Mouse (Mus musculus) frontal cortex, postnatal 25 days (tissue): ENCODE data around the gene Cd200r3.

ENCODE experiments used
- DNase-seq, 2 experiments: peaks; one replicate each; pipeline ENCODE4 v3.0.0; 2022; ENCODE audit warnings: low spot score in 2 of 2

Gene Cd200r3

DNA sequence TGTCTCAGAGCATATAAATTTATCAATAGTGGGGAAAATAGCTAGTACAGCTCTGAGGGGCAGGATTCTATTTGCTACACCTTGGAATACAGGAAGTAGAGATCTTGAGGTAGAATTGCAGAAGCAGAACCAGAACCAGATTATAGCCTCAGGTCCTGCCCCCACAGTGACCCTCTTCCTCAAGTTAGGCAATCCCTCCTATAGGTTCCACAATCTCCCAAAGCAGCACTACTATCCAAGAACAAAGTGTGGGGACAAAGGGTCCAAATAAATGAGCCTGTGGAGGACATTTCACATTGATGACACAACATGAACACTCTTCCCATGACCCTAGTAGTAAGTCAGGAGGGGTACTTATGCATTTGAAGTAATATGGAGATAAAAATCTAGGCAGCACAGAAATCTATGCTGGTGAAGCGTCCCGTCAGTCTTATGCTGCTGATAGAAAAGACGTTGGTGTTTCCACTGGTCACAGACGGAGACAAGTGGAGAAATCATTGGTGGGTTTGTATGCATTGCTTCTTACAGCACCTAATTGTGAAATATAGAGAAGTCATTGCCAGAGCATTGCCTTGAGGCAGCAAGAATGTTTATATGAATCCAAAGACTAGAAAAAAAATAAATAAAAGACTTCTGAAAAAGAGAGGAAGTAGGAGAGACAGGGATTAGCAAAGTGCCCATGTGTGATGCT is 45.3 kb downstream of the Cd200r3 start:
- DNase-seq: no peak

- no peak for DNase-seq
Observed at GRCm38 (mm10) chr16:44993319-44994019, 50.0 kb downstream of the Cd200r3 start.

DNA sequence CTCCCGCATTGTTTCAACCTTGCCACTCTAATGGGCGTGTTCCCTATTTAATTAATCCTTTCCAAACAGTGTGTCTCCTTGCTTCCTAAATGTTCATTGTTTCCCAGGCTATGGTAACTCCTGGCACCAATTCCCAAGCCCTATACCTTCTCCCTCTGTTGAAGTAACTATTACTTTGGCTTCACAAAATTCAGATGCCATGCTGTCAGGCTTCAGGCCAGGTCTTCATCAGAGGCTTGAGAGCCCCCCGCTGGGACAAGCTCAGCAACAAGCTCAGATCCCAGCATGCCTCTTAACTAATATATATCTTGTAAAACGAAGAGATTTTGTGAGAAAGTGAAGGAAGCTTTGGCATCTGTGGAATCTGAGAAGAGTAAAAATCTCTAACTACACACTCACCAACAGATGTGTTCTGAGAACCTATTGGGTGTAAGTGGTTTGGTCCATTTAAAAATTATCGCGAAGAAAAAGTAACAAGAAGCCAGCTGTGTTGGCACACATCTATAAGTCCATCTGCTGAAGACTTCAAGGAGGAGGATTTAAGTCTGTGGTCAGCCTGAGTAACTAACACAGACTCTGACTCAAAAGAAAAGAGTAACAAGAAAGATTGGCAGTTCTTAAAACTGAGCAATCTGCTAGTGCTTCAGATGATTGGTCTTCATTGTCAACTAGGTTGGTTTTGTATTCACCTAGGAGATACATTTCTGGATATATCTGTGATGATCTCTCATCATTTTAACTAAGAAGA is 50.9 kb downstream of the Cd200r3 start:
- DNase-seq: no peak

DNA sequence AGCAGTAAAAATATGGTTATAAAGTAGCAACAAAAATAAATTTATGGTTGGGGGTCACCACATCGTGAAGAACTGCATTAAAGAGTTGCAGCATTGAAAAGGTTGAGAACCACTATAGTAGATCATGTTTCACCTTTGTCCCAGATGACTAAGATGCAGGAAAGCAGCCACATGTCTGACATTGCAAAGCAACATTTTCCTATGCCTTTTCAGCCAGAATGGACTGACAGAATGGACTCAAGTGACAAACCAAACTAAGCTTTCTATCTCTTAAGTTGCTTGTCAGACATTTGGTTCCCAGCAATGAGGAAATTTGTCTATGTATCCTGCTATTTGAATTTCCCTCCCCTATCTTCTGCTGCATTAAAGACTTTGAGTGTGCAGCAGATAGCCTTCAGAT is 51.6 kb downstream of the Cd200r3 start:
- DNase-seq: no peak

GRCm38 (mm10) chr16:44996701-44997100 is 53.2 kb downstream of the Cd200r3 start:
- DNase-seq: no peak

DNA sequence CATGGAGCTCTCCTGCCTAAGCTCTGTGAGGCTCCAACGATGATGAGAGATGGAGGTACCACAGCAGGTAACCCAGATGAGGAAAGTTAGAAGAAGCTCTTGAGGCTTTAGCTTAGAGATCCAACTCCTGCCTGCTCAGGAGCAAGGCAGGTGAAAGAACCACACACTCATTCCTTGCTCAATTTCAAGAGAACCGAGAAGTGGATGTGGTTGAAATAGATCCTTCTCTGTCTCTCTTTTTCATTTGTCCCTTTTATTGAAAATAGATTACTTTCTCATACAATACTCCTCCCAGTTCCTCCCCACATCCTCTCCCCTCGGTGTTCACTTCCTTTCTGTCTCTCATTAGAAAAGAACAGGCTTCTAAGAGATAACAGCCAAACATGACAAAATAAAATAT is 56.1 kb downstream of the Cd200r3 start:
- no peak for DNase-seq

DNA sequence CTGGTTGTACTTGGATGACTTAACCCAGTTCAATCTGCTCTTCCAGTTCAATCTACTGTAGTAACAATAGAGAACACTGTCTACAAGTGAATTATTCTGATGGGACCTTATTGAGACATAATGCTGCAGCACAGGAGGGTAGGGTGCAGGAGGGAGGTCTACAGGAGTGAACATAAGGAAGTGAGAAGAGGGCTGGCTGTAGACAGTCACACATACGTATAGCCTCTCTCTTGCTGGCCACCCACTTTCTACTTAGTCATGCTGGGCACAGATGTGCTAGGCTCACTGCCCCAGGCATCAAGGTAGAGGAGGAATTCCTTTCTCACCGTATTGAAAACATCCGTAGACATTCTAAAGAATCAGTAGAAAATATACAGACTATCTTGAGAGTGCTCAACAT is 61.0 kb downstream of the Cd200r3 start:
- DNase-seq: no peak

GRCm38 (mm10) chr16:45005280-45005679 is 61.8 kb downstream of the Cd200r3 start:
- DNase-seq: no peak

DNA sequence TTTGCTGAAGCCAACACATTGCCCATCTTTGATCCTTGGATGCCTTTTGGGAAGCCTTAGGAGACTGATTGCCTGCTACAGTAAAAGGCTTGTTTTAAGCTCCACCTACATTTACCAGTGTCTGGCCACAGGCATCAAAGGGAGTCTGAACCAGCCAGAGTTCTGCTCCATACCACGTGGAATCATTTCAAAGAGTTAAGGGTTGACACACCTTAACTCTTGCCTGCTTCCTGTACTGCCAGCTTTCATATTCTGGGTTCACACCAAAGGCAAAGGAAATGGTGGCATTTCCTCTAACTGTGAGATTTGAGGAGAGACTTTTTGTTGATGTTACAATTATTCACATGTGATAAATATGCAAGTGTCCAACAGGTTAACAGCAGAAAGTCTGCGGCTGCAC is 63.5 kb downstream of the Cd200r3 start:
- DNase-seq: no peak

DNA sequence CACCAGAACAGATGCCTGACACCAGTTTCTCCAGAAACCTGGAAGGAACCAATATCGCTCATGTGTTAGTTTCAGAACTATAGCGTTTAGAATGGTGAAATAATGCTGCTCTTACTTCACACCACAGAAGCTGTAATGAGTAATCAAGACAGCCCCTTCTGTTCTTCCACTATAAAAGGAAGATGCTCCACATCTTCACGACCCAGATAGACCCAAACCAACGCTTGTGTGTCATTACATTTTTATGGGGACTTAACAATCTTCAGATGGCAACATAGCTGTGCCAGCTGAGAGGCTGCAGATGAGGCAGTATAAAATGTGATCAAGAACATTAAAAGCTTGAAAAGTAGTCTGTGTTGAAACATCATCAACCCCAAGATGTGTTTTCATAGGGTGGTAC is 64.3 kb downstream of the Cd200r3 start:
- no peak for DNase-seq

GRCm38 (mm10) chr16:45009634-45010033 is 66.2 kb downstream of the Cd200r3 start:
- no peak for DNase-seq

DNA sequence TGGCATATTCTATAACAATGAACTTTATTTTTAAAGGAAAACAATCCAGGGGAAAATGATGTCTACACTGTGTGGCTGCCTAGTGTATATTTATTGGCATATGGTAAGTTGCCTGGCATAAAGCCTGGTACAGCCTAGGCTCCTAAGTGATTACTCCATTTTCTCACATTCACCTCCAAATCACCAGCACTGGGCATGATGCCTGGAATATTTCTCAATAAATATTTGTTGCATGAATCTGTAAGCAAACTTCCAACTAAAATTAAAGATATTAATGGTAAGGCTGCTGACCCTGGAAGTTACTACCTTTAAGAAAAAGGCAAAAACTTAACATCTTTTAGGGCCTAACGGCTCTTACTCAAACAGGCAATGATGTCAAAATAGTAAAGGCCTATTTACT is 72.1 kb downstream of the Cd200r3 start:
- DNase-seq: no peak

DNA sequence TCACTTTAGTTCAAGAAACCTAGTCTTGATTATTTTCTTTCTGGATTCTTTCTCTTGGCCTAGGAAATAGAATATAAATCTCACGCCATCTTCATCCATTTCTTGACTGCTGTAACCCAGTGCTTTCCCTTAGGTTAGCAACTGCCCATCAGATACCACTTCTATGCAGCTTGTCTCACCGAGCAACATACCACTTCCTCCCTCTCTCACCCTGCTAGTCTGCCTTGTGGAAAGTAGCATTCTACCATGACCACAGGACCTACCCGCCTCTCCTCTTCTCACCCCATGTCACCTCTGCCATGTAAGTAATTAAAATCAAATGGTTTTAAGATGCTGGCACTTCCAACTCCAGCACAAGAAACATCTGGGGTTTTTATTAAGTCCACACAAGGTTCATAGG is 73.0 kb downstream of the Cd200r3 start:
- DNase-seq: no peak

DNA sequence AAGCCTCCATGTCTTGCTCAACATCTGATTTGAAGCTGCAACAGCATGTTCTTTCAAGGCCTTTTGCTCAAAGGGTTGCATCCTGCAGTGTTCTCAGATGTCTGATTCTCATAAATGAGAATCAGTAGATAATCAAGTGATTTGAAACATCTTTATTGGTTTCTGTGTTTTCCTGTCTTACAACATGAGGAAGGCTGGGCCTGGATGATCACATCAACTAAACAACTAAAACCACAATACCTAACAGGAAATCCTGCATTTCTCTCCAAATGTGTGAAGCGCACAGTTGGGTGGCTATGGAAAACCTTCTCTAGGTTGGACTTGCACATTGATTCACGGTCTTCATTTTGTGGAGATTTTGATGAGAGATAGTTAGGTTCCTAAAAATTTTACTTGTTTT is 75.4 kb downstream of the Cd200r3 start:
- DNase-seq: no peak

GRCm38 (mm10) chr16:45020055-45020454 is 76.6 kb downstream of the Cd200r3 start:
- DNase-seq: no peak

GRCm38 (mm10) chr16:45020669-45021309 is 77.3 kb downstream of the Cd200r3 start:
- DNase-seq: no peak

DNA sequence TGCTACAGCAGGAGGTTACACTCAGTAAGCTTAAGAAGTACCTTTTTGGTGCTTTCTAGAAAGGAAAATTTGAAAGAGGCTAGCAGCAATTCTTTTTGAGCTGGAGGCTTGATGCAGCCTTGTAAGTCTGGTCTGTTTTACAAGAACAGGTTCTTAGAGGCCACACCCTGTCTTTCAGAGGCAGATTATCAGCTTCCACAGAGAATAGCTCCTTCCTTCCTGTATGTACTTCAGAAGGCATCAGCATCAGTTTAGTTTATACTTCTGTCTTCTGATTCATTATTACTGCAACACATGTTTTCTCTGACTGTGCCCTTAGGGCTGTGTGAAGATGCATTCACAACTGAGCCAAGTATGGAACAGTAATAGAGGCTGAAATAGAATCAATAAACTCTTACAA is 78.0 kb downstream of the Cd200r3 start:
- DNase-seq: no peak

- DNase-seq: peak; percentile 21 to 30
Observed at GRCm38 (mm10) chr16:45023904-45024303, 80.4 kb downstream of the Cd200r3 start.

DNA sequence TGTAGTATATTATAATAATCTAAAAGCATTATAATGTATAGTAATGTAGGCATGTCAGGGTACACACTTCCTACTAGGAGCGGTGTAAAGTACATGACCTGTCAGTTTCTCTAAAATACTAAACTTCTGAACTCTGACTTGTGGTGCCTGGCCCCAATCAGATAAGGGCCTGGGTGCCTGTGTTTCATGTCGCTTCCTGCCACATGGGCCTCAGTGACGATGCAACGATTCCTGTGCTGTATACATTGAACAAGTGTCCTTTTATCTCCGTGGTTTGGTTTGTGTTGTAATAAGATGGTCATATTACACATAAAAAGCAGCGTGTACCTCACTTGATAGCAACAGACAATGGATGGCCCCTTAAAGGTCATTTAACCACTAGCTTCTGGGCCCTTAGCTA is 81.8 kb downstream of the Cd200r3 start:
- DNase-seq: no peak

GRCm38 (mm10) chr16:45029080-45029479 is 85.6 kb downstream of the Cd200r3 start:
- DNase-seq: no peak

DNA sequence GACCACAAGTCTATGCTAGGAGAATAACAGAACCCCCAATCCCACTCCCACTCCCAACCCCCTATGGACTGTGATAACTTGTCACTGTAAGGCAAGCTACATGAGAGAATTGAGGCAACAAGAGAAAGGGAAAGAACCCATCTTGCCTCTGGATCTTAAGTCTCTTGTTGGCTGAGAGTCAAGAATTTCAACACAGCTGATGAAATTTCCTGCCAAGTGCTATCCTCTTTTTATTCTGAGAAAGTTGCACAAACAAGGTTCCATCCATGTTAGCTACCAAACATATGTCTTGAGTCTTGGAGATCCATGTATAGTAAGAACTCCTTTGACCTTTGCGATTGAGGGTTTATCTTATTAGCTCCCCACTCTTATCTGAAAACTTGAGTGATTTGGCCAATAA is 86.0 kb downstream of the Cd200r3 start:
- DNase-seq: no peak

DNA sequence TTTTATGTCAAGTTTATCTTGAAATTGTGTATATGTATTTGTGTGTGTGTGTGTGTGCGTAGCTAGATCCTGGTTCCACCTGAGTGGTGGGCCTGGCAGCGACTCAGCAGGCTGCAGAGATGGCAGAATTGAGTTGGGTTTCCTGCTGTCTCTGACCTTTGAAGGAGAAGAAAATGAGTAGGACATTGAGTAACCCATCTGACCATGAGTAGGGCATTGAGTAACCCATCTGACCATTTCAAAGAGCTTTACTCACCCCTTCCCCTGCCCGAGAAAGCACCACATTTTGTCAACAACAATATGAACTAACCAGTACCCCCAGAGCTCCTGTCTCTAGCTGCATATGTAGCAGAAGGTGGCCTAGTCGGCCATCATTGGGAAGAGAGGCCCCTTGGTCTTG is 86.6 kb downstream of the Cd200r3 start:
- no peak for DNase-seq
